Mouse (Mus musculus) ovary, postnatal 14 days (tissue): Measurements from ENCODE around the gene Tmie.
A peak's percentile ranks its signal among the peaks of the same experiment; 100 is the strongest.

Experiments used
- DNase-seq: peaks from one replicate; pipeline ENCODE4 v3.0.0; 2022; ENCODE audit warnings: low spot score

The Tmie gene

GRCm38 (mm10) chr9:110879998-110880561, at the start of gene Tmie:
Gene Tmie, minus strand, starts transcription at chr9:110880113.
- peak; percentile 64 for DNase-seq

GRCm38 (mm10) chr9:110922759-110923158, 42.8 kb upstream of the Tmie start:
- peak; percentile 69 for DNase-seq

- DNase-seq: no peak
These were observed 40.9 kb upstream of the Tmie start for GRCm38 (mm10) chr9:110920665-110921419.

GRCm38 (mm10) chr9:110916786-110917185, 36.9 kb upstream of the Tmie start, which contains the start of gene Fam240a:
Gene Fam240a, minus strand, starts transcription at chr9:110916861.
- no peak for DNase-seq

GRCm38 (mm10) chr9:110915466-110915865, 35.6 kb upstream of the Tmie start:
- DNase-seq: no peak

- DNase-seq: no peak
These were observed 34.8 kb upstream of the Tmie start for GRCm38 (mm10) chr9:110914631-110915236.

- no peak for DNase-seq
These were observed 29.6 kb upstream of the Tmie start for GRCm38 (mm10) chr9:110909371-110909967.

- DNase-seq: no peak
These were observed 28.7 kb upstream of the Tmie start for GRCm38 (mm10) chr9:110908631-110909016.

- no peak for DNase-seq
These were observed 28.1 kb upstream of the Tmie start for GRCm38 (mm10) chr9:110907838-110908630.

- DNase-seq: no peak
These were observed 27.4 kb upstream of the Tmie start for GRCm38 (mm10) chr9:110907201-110907837.

- DNase-seq: no peak
These were observed 22.4 kb upstream of the Tmie start for GRCm38 (mm10) chr9:110902271-110902670.

GRCm38 (mm10) chr9:110901204-110901603, 21.3 kb upstream of the Tmie start:
- DNase-seq: no peak

- DNase-seq: no peak
These were observed 19.6 kb upstream of the Tmie start for GRCm38 (mm10) chr9:110899451-110900008.

- no peak for DNase-seq
These were observed 16.7 kb upstream of the Tmie start for GRCm38 (mm10) chr9:110896595-110896994.

- DNase-seq: no peak
These were observed 16.1 kb upstream of the Tmie start for GRCm38 (mm10) chr9:110895994-110896393.

GRCm38 (mm10) chr9:110895507-110895906, 15.6 kb upstream of the Tmie start:
- DNase-seq: no peak

- no peak for DNase-seq
These were observed 13.5 kb upstream of the Tmie start for GRCm38 (mm10) chr9:110893429-110893828.

- DNase-seq: no peak
These were observed 12.6 kb upstream of the Tmie start for GRCm38 (mm10) chr9:110892552-110892951.

GRCm38 (mm10) chr9:110891077-110891828, 11.3 kb upstream of the Tmie start:
- DNase-seq: no peak

GRCm38 (mm10) chr9:110890026-110890783, 10.3 kb upstream of the Tmie start:
- DNase-seq: no peak
